Mouse (Mus musculus): ENCODE measurements around the gene Mapk1ip1l. TPM values are rescaled to one million over a fixed set of nuclear protein-coding genes. Genes with fewer than 3 reads are reported as not detected.

The Mapk1ip1l gene
- polyA plus RNA-seq (2012; fragmentation: generic; extraction: Trizol), result 22.9 TPM

DNA sequence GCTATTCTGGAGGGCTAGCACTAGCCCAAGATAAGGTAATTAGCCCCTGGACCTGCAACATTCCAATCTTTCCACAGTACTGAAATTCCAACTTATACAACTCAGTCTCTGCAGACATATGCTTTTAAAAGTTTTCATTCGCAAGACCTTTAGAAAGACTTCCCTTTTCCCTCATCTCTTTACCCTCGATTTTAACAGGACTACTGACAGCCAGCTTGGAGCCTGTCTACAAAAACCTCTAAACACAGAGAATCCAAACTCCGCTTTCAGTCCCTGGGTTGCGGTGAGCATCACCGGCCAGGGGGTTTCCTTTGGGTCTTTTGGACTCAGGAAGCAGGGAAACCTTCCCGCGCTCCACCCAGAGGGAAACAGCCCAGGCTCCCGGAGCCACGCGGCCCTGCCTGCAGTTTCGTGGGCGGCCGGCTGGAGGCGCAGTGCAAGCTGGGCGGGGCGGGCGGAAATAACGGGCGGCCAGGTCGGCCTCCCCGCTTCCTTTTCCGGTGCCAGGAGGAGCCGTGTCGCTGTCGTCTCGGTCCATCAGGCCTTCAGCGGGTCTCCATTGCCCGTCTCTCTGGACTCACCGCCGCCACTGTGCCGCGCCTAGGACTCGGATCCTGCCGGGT lies at the start of gene Mapk1ip1l:
TSS of gene Mapk1ip1l (plus strand) at position 482 of the 623 bp plus-strand sequence.
- H3K79me2 ChIP-seq (ENCODE audit: control insufficient read depth, insufficient read depth), result peaks cover 45% of the 10 kb centered on the region
- peak; percentile 83 for TF ChIP-seq POLR2AphosphoS2 (IDR thresholded peaks at IDR 0.05; ENCODE audit: insufficient read length, low read depth)
- no peak for TF ChIP-seq USF1 (IDR thresholded peaks at IDR 0.05; ENCODE audit: low read depth)
- no peak for TF ChIP-seq MYOG (IDR thresholded peaks at IDR 0.05; ENCODE audit: control insufficient read depth in 1 of 3, insufficient read depth in 1 of 3, insufficient read length in 2 of 3, low read depth in 2 of 3)
- TF ChIP-seq E2F4 (IDR thresholded peaks at IDR 0.05; ENCODE audit: insufficient read depth), result peak; percentile 17
- no peak for TF ChIP-seq SRF (IDR thresholded peaks at IDR 0.05; ENCODE audit: control insufficient read depth, insufficient read length, low read depth)
- no peak for TF ChIP-seq TCF3 (IDR thresholded peaks at IDR 0.05; ENCODE audit: insufficient read length, low read depth)
- TF ChIP-seq MAX (IDR thresholded peaks at IDR 0.05; ENCODE audit: low read depth), result no peak
- peak; percentile 84 for TF ChIP-seq POLR2A (IDR thresholded peaks at IDR 0.05; ENCODE audit: insufficient read length, low read depth)
- no peak for TF ChIP-seq TCF12 (IDR thresholded peaks at IDR 0.05; ENCODE audit: insufficient read depth, poor library complexity, severe bottlenecking)
- TF ChIP-seq MYOD1 (IDR thresholded peaks at IDR 0.05; ENCODE audit: control insufficient read depth in 1 of 3, insufficient read length in 2 of 3, low read depth in 2 of 3), result peak in 1 of 3 experiments; percentile 21
- peak within 1 kb of the TSS; percentile 97 for H3K4me2 ChIP-seq (ENCODE audit: low read depth)
- peak within 1 kb of the TSS; percentile 78 for H3K4me3 ChIP-seq
- H3ac ChIP-seq (ENCODE audit: control insufficient read depth, insufficient read length), result peak within 1 kb of the TSS; percentile 23
- H3K27me3 ChIP-seq (ENCODE audit: control insufficient read depth, insufficient read depth, insufficient read length), result no peaks in the 10 kb centered on the region
- peaks cover 4% of the 10 kb centered on the region for H3K36me3 ChIP-seq (ENCODE audit: control insufficient read depth, insufficient read depth)

DNA sequence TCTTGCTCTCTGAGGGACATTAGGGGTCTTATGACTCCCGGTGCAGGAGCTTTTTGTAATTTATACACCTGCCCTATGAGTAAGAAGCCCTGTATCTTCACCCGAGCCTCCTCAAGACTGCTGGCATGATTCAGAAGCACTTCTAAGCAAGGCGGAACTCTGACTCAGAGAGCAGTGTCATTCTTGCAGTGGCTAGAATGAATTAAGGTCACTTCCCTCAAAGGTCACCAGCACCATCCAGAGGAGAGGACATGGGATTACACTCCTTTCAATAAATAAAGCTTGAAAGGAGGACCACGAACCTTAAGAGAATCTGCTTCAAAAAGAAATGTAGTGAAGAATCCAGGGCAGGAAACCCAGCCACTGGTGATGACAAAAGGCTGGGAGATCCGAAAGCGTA lies 48.2 kb upstream of the Mapk1ip1l start:
- no peak overlapping the region for H3ac ChIP-seq (ENCODE audit: control insufficient read depth, insufficient read length)
- H3K27me3 ChIP-seq (ENCODE audit: control insufficient read depth, insufficient read depth, insufficient read length), result no peaks in the 10 kb centered on the region
- peaks cover 12% of the 10 kb centered on the region for H3K36me3 ChIP-seq (ENCODE audit: control insufficient read depth, insufficient read depth)
- TF ChIP-seq MAX (IDR thresholded peaks at IDR 0.05; ENCODE audit: low read depth), result no peak
- no peak for TF ChIP-seq POLR2AphosphoS2 (IDR thresholded peaks at IDR 0.05; ENCODE audit: insufficient read length, low read depth)
- no peak for TF ChIP-seq POLR2A (IDR thresholded peaks at IDR 0.05; ENCODE audit: insufficient read length, low read depth)
- no peak for TF ChIP-seq USF1 (IDR thresholded peaks at IDR 0.05; ENCODE audit: low read depth)
- no peak for TF ChIP-seq TCF12 (IDR thresholded peaks at IDR 0.05; ENCODE audit: insufficient read depth, poor library complexity, severe bottlenecking)
- TF ChIP-seq CEBPB (IDR thresholded peaks at IDR 0.05; ENCODE audit: insufficient read depth, poor library complexity, severe bottlenecking), result no peak
- no peak for TF ChIP-seq MYOD1 (IDR thresholded peaks at IDR 0.05; ENCODE audit: control insufficient read depth in 1 of 3, insufficient read length in 2 of 3, low read depth in 2 of 3)
- TF ChIP-seq E2F4 (IDR thresholded peaks at IDR 0.05; ENCODE audit: insufficient read depth), result no peak
- no peak for TF ChIP-seq TCF3 (IDR thresholded peaks at IDR 0.05; ENCODE audit: insufficient read length, low read depth)
- no peak for TF ChIP-seq REST (IDR thresholded peaks at IDR 0.05; ENCODE audit: insufficient read depth, insufficient read length)
- TF ChIP-seq SRF (IDR thresholded peaks at IDR 0.05; ENCODE audit: control insufficient read depth, insufficient read length, low read depth), result no peak
- TF ChIP-seq MYOG (IDR thresholded peaks at IDR 0.05; ENCODE audit: control insufficient read depth in 1 of 3, insufficient read depth in 1 of 3, insufficient read length in 2 of 3, low read depth in 2 of 3), result no peak
- no peak overlapping the region for H3K4me3 ChIP-seq
- H3K4me2 ChIP-seq (ENCODE audit: low read depth), result no peak overlapping the region
- H3K79me2 ChIP-seq (ENCODE audit: control insufficient read depth, insufficient read depth), result no peaks in the 10 kb centered on the region

DNA sequence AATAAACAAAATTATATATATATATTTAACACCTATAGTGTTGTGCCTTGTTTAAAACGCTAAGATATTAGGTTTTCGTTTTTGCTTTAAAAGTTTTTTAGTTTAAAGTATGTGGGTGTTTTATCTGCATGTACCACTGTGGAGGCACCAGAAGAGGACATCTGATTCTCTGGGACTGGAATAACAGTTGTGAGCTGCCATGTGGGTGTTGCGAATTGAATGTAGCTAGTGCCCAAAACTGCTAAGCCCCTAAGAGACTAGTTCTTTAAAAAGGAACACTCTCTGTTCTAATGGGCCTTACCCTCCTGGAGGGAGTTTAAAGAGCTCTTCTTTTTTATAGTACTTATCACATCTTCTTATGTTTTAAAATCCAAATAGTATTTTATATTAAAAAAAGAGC lies 33.2 kb upstream of the Mapk1ip1l start:
- no peaks in the 10 kb centered on the region for H3K27me3 ChIP-seq (ENCODE audit: control insufficient read depth, insufficient read depth, insufficient read length)
- no peak overlapping the region for H3K4me3 ChIP-seq
- no peak overlapping the region for H3K4me2 ChIP-seq (ENCODE audit: low read depth)
- no peaks in the 10 kb centered on the region for H3K79me2 ChIP-seq (ENCODE audit: control insufficient read depth, insufficient read depth)
- H3K36me3 ChIP-seq (ENCODE audit: control insufficient read depth, insufficient read depth), result peaks cover 12% of the 10 kb centered on the region
- no peak for TF ChIP-seq POLR2A (IDR thresholded peaks at IDR 0.05; ENCODE audit: insufficient read length, low read depth)
- TF ChIP-seq MYOG (IDR thresholded peaks at IDR 0.05; ENCODE audit: control insufficient read depth in 1 of 3, insufficient read depth in 1 of 3, insufficient read length in 2 of 3, low read depth in 2 of 3), result no peak
- TF ChIP-seq TCF12 (IDR thresholded peaks at IDR 0.05; ENCODE audit: insufficient read depth, poor library complexity, severe bottlenecking), result no peak
- TF ChIP-seq E2F4 (IDR thresholded peaks at IDR 0.05; ENCODE audit: insufficient read depth), result no peak
- no peak for TF ChIP-seq USF1 (IDR thresholded peaks at IDR 0.05; ENCODE audit: low read depth)
- no peak for TF ChIP-seq POLR2AphosphoS2 (IDR thresholded peaks at IDR 0.05; ENCODE audit: insufficient read length, low read depth)
- TF ChIP-seq MAX (IDR thresholded peaks at IDR 0.05; ENCODE audit: low read depth), result no peak
- no peak for TF ChIP-seq CEBPB (IDR thresholded peaks at IDR 0.05; ENCODE audit: insufficient read depth, poor library complexity, severe bottlenecking)
- TF ChIP-seq MYOD1 (IDR thresholded peaks at IDR 0.05; ENCODE audit: control insufficient read depth in 1 of 3, insufficient read length in 2 of 3, low read depth in 2 of 3), result no peak
- no peak for TF ChIP-seq SRF (IDR thresholded peaks at IDR 0.05; ENCODE audit: control insufficient read depth, insufficient read length, low read depth)
- no peak for TF ChIP-seq REST (IDR thresholded peaks at IDR 0.05; ENCODE audit: insufficient read depth, insufficient read length)
- no peak for TF ChIP-seq TCF3 (IDR thresholded peaks at IDR 0.05; ENCODE audit: insufficient read length, low read depth)
- no peak overlapping the region for H3ac ChIP-seq (ENCODE audit: control insufficient read depth, insufficient read length)

DNA sequence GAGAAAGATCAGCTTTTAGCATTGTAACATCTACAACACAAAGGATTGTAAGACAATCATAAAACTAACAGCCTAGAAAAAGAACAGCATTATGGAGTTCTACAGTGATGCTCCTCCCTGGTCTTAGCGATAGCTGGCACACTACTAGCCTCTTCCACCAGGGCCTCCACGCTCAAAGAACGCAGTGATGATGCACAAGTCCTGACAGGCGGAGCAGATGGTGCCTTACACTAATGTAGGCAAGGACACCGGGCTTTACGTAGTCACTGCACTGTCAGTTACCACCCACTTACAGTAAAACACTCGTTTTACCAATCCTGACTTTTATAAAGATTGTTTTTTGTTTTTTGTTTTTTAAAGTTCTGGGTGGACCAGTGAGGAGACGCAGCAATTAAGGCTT lies 32.2 kb upstream of the Mapk1ip1l start:
- TF ChIP-seq TCF3 (IDR thresholded peaks at IDR 0.05; ENCODE audit: insufficient read length, low read depth), result no peak
- TF ChIP-seq POLR2A (IDR thresholded peaks at IDR 0.05; ENCODE audit: insufficient read length, low read depth), result no peak
- TF ChIP-seq TCF12 (IDR thresholded peaks at IDR 0.05; ENCODE audit: insufficient read depth, poor library complexity, severe bottlenecking), result no peak
- no peak for TF ChIP-seq CEBPB (IDR thresholded peaks at IDR 0.05; ENCODE audit: insufficient read depth, poor library complexity, severe bottlenecking)
- no peak for TF ChIP-seq POLR2AphosphoS2 (IDR thresholded peaks at IDR 0.05; ENCODE audit: insufficient read length, low read depth)
- no peak for TF ChIP-seq MAX (IDR thresholded peaks at IDR 0.05; ENCODE audit: low read depth)
- no peak for TF ChIP-seq E2F4 (IDR thresholded peaks at IDR 0.05; ENCODE audit: insufficient read depth)
- no peak for TF ChIP-seq REST (IDR thresholded peaks at IDR 0.05; ENCODE audit: insufficient read depth, insufficient read length)
- TF ChIP-seq SRF (IDR thresholded peaks at IDR 0.05; ENCODE audit: control insufficient read depth, insufficient read length, low read depth), result no peak
- no peak for TF ChIP-seq MYOG (IDR thresholded peaks at IDR 0.05; ENCODE audit: control insufficient read depth in 1 of 3, insufficient read depth in 1 of 3, insufficient read length in 2 of 3, low read depth in 2 of 3)
- TF ChIP-seq MYOD1 (IDR thresholded peaks at IDR 0.05; ENCODE audit: control insufficient read depth in 1 of 3, insufficient read length in 2 of 3, low read depth in 2 of 3), result no peak
- peaks cover 13% of the 10 kb centered on the region for H3K36me3 ChIP-seq (ENCODE audit: control insufficient read depth, insufficient read depth)
- H3ac ChIP-seq (ENCODE audit: control insufficient read depth, insufficient read length), result no peak overlapping the region
- no peaks in the 10 kb centered on the region for H3K27me3 ChIP-seq (ENCODE audit: control insufficient read depth, insufficient read depth, insufficient read length)
- H3K4me3 ChIP-seq, result no peak overlapping the region
- H3K79me2 ChIP-seq (ENCODE audit: control insufficient read depth, insufficient read depth), result no peaks in the 10 kb centered on the region
- no peak overlapping the region for H3K4me2 ChIP-seq (ENCODE audit: low read depth)
